Mouse (Mus musculus) midbrain, embryonic 13.5 days (tissue): ENCODE data around the gene Abhd14a. TPM values are rescaled to one million over a fixed set of nuclear protein-coding genes. Genes with fewer than 3 reads are reported as not detected.

Experiments
- polyA plus RNA-seq: library from polyadenylated mRNA; unstranded; fragments of >200 nt; fragmentation: Nextera tagmentation; extraction: Ambion mirVana; gene quantifications from 2 replicates; pipeline ENCODE4 v1.2.1, GENCODE M21; 2015

The Abhd14a gene
- polyA plus RNA-seq, 1 experiment from 2014 or later: 43.0 TPM

Other genes starting within 250 kb of the Abhd14a start
- 16.7 and 16.9 TPM in 2 replicates for gene Ppm1m, start 247.9 kb downstream of the Abhd14a start, polyA plus RNA-seq
- 52.2 and 53.3 TPM in 2 replicates for gene Twf2, start 244.6 kb downstream of the Abhd14a start, polyA plus RNA-seq
- gene Tlr9, start 225.1 kb downstream of the Abhd14a start, polyA plus RNA-seq: not detected in 2 replicates
- 91.5 and 93.6 TPM in 2 replicates for gene Alas1, start 199.0 kb downstream of the Abhd14a start, polyA plus RNA-seq
- gene Poc1a, start 166.6 kb downstream of the Abhd14a start, polyA plus RNA-seq: 10.6 and 13.5 TPM in 2 replicates
- gene Dusp7, start 79.0 kb downstream of the Abhd14a start, polyA plus RNA-seq: 9.0 and 9.4 TPM in 2 replicates
- gene Rpl29, start 18.2 kb downstream of the Abhd14a start, polyA plus RNA-seq: 676 and 681 TPM in 2 replicates
- 23.6 and 24.4 TPM in 2 replicates for gene Acy1, start 9.4 kb downstream of the Abhd14a start, polyA plus RNA-seq
- gene Abhd14b, start 219 bp downstream of the Abhd14a start, polyA plus RNA-seq: 5.8 and 6.0 TPM in 2 replicates
- gene Pcbp4, start 5.6 kb upstream of the Abhd14a start, polyA plus RNA-seq: 280 and 309 TPM in 2 replicates
- 0.63 and 0.75 TPM in 2 replicates for gene Gpr62, start 18.3 kb upstream of the Abhd14a start, polyA plus RNA-seq
- 46.2 and 47.8 TPM in 2 replicates for gene Rrp9, start 28.3 kb upstream of the Abhd14a start, polyA plus RNA-seq
- 0.34 and 0.81 TPM in 2 replicates for gene Parp3, start 29.3 kb upstream of the Abhd14a start, polyA plus RNA-seq
- gene Iqcf1, start 52.3 kb upstream of the Abhd14a start, polyA plus RNA-seq: not detected in 2 replicates
- not detected in 2 replicates for gene Iqcf5, start 66.9 kb upstream of the Abhd14a start, polyA plus RNA-seq
- not detected in 2 replicates for gene Iqcf3, start 114.0 kb upstream of the Abhd14a start, polyA plus RNA-seq
- not detected in 2 replicates for gene Iqcf4, start 123.3 kb upstream of the Abhd14a start, polyA plus RNA-seq
- not detected in 2 replicates for gene Iqcf6, start 178.9 kb upstream of the Abhd14a start, polyA plus RNA-seq
- gene Grm2, start 208.4 kb upstream of the Abhd14a start, polyA plus RNA-seq: 7.7 and 9.6 TPM in 2 replicates
- 36.8 and 36.9 TPM in 2 replicates for gene Tex264, start 238.2 kb upstream of the Abhd14a start, polyA plus RNA-seq